Mouse (Mus musculus) inflammation-experienced regulatory T-cells, adult 6 months (primary cell): Measurements from ENCODE around the gene Mocs3. TPM values are rescaled to one million over a fixed set of nuclear protein-coding genes. Genes with fewer than 3 reads are reported as not detected.

Source experiments
- ATAC-seq: one replicate; pipeline ENCODE4 v1.8.0; 2017
- polyA plus RNA-seq, 3 experiments: library from polyadenylated mRNA; unstranded; fragments of 100-300 nt; shearing (Covaris generic); gene quantifications; one replicate each; pipeline ENCODE4 v1.2.1; 2017

Gene Mocs3
- polyA plus RNA-seq, result 1 to 10 TPM in 1 of 3 experiments, under 1 TPM in 2; 0.47 to 2.0 (median 0.48) TPM

DNA sequence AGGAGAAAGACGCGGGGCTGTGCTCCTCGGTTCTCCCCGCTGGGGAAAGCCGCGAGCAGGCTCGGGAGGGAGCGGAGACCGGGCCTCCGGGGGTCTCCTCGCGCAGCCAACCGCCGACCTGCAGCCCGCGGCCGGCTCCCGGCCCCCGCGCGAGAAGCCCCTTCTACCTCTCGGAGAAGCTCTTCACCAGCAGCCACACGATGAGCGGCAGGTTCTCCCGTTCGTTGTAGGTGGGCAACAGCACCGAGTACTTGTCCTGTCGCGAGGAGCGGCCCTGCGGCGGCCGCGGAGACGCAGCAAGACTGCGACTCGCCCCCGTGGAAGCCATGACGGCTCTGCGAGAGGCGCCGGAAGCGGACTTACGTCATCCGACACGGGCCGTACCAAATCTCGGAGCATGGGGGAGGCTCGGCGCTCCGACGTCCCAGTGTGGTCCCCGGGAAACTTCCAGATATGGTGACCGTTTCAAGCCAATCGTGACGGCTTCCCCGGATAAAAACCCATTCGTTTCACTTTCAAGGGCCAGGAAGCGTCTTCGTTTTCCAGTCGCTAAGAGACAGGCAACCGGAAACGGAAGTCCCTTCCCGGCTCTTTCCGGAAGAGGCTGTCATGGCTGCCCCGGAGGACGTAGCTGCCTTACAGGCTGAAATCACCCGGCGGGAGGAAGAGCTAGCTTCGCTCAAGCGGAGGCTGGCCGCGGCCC lies at the start of gene Mocs3, which contains the start of the genes Gm20716 and Dpm1:
Gene Mocs3 (plus strand): TSS at position 597 of the 703 bp plus-strand sequence.
Gene Gm20716 (minus strand): TSS at position 339 of the 703 bp plus-strand sequence.
Gene Dpm1 (minus strand): TSS at position 566 of the 703 bp plus-strand sequence.
- peak; percentile 84 for ATAC-seq

DNA sequence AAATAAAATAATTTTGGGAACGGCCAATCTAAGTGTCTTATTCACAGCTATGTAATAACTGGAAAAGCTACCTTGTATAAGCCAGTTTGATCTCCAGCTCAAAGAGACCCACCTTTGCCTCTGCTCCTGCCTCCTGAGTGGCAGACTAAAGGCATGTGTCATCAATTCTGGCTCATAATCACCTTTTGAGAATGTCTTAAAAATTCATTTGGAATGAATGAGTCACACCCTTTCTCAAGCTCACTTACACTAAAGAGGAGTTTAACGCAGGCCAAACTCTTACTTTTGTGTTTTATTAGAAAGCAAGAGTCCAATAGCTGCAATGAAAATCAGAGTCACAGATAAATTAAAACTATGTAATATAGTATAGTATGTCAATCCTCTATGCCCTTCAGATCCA lies 38.6 kb upstream of the Mocs3 start:
- no peak for ATAC-seq

DNA sequence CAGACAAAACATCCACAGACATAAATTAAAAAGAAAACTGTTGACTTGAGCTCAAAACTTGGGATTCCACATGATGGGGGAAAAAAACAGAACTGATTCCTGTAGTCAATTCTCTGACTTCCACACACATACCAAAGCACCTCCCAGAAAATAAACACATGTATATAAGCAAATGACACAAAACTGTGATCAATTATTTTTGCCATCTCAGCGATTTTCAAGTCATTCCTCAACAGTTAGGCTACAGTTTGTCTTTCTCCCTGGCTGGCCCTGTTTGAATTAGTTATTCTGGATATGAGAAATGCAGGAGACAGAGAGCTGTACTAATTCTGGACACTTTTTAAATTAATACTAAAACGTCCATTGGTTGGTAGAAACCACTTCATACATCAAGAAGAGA lies 36.7 kb upstream of the Mocs3 start:
- ATAC-seq, result no peak

DNA sequence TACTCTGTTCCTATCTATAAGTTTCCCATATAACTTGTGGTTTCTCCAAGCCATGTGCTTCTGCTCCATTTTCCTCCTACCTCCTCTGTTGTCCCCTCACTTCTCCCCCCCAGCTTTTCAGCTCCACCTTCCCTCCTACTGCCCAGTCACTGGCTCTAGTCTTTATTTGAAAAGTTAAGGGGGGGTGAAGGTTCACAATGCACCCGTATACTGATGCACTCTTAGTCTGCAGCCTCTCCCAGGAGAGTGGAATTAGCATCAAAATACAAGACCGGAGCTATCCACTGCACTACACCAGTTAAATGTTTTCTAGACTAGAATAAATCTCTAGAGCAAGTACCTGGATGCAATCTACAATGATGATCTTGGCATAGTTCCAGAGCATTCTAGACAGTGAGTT lies 34.7 kb upstream of the Mocs3 start:
- ATAC-seq, result no peak

DNA sequence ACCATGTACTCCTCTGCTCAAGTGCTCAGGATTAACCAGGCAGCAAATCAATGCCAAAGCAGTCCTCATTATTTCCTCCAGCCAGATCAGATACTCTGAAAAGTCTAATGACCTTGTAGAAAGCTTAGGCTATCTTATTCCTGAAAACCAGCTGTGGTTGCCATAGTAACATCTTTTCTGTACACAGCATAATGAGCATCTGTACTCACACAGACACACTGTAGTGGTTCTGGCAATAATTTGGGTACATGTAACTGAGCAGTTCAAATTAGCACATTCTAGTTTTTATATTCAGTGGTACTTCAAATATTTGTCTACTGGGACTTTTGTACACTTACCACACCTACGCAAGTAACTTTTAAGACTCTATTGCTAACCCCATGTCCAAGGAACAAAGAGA lies 32.0 kb upstream of the Mocs3 start:
- no peak for ATAC-seq

DNA sequence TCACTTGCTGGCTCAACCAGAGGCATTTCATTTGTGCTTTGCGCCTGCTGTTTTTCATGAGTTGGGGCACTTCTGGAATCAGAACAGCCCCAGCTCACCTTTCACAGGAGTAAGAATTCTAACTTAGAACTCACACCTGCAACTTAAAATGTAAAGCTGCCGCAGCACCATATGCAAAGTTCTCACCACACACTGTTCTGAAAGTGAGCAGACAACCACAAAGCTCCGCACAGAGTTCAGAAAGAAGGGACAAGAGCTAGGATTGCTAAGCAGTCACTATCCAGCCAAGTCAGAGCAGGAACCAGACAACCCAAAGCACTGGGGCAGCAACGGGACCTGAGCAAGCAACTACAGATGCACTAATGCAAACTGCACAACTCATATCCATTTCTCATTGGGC lies 30.9 kb upstream of the Mocs3 start:
- no peak for ATAC-seq

DNA sequence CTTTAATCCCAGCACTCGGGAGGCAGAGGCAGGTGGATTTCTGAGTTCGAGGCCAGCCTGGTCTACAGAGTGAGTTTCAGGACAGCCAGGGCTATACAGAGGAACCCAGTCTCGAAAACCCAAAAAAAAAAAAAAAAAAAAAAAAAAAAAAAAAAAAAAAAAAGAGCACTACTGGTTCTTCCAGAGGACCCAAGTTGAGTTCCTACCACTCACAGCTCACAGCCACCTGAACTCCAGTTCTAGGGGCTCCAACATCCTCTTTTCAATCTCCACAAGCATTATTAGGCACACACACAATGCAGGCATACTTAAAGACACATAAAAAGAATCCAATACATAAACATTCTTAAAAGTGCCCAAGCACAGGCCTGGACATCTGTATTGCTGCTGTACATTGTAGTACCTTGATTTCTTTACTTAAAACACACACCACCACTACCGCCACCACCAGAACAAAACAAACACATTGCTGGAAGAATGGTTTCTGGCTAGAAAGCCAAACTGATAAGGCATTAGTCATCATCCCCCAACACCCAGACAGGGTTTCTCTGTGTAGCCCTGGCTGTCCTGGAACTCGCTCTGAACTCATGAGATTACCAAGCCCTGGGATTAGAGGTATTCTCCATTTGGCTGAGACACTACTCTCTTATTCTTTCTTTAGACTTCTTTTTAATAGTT lies 30.3 kb upstream of the Mocs3 start:
- no peak for ATAC-seq

DNA sequence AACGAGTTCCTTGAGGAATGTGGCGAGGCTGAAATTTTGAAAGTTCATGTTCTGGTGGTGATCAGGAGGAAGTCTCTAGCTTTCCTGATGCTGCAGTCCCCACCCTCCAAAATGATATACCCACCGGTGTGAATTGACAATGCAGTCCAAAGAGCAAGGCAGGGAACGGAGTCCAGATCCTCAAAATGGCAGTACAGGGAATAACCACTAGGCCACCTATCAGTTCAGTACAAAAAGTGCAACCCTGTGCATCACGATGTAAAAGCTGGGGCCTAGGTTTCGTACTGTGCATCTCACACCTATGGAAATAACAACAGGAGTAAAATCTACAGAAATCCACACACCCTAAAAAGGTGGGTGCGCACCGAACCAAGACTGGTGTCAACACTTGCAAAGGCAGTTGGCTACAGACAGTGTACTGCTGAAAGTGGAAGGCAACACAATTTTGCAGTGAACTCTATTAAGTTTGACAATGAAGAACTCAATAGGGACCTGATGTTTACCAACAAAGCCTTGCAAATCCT lies 25.9 kb upstream of the Mocs3 start:
- no peak for ATAC-seq

DNA sequence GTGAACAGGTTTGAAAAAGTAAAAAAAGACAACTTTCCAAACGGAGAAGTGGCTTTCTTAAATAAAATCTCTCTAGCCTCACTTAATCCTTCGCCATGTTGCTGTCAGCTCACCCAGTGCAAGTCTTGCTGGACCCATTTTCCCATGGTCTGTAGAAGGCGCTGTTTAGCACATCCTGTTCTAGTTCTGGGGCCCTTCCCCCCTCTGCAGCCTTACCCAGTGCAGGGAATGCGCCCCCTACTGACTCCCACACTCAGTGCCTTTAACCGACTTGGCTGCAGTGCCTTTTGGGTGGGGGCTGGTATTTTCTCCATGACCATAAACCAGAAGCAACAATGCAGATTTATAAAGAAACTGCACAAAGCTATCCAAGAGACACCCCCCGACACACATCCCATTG lies 25.2 kb upstream of the Mocs3 start:
- ATAC-seq, result peak; percentile 69

DNA sequence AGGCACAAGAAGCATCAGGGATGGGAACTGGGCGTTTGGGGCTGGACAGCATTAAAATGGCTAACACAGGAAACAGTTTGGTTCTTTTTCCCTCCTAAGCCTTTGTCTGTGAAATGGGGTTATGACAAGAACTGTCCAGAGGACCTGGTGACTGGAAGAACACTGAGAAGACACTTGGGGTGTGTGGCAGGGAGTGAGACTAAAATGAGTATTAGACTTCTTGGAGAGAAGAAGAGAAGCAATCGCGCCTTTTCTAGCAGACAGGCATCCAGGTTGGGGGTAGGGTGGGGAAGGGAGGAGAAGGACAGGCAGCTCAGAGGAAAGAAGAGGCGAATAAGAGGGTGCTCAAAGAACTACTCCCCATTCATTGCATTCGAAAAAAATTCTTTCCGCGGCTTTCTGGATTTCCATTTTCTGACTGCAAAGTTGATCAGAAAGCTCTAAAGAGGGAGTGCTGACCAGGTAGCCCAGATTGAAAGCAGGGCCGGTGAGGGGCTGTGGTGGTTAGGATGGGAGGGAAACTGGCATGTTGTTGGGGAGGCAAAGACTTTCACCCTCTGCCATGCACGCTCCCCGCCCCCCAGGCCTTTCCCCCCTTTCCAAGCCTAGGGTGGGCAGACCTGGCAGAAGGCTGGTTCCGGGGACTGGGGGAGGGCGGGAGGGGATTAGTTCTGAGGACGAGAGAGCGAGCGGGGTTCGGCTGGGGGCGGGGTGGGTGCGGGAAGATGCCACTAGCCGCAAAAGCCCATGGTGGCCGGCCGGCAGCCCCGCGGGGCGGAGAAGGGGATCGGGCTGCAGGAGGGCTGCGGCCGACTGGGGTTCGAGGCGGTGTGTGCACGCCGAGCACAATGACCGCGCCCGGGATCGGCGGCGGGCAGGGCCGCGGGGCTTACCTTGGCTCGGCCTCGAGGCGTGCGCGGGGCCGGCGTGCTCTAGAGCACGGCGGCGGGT lies 24.5 kb upstream of the Mocs3 start:
- ATAC-seq, result no peak

DNA sequence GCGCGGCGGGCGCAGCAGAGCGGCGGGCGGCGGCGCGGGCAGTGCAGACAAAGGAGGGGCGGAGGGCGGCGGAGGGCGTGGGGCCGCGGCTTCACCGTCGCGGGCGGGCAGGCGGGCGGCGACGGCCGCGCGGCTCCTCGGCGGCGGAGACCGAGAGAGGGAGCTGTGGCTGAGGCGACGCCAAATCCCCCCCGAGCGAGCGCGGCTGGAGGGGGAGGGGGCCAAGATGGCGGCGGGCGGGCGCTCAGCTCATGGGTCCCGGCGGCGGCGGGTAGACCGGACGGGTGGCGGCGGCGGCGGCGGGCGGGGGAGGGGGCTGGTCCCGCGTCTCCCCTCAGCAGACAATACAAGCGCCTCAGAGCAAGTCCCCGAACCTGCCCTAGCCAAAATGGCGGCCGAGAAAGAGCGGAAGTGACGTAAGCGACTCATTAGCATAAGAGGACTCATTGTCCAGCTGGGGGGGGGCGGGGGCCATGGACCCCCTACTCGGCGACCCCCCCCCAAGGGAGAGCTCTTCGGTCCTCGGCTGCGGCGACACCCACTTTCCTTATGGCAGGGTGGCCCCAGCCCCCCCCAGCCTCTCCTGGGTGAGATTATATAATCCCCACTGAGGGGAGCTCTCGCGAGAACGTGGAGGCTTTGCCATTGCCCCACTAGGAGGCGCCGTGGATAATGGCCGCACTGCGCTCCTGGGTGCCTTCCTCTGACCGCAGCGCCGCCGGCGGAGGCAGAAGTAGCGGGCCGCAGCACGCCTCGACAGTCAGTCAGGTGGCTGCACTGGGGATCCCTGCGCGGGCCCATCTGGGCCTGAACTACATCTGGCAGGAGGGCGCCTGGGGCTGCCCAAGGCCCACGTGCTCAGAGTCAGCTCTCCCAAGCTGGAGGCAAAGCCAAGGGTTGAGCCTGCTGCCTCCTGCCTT lies 23.4 kb upstream of the Mocs3 start, which contains the start of gene Adnp:
Gene Adnp (minus strand): TSS at position 388 of the 920 bp plus-strand sequence.
- peak; percentile 87 for ATAC-seq

DNA sequence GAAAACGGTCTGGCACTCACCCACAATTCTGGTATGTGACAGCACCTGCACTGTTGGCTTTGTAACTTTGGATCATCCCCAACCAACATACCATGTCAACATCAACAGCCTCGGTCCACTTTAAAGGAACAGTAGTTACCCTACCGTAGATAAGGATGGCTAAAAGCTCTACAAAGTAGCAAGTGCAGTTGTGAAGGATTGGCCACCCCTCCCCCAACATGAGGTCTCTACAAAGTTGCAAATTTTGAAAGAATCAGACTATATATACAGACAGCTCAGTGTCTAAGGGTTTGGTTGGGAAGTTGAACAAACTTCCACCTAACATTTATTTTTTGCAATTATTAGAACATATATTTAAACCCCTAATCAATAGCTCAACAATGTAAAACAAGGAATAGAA lies 22.5 kb upstream of the Mocs3 start:
- ATAC-seq, result no peak

DNA sequence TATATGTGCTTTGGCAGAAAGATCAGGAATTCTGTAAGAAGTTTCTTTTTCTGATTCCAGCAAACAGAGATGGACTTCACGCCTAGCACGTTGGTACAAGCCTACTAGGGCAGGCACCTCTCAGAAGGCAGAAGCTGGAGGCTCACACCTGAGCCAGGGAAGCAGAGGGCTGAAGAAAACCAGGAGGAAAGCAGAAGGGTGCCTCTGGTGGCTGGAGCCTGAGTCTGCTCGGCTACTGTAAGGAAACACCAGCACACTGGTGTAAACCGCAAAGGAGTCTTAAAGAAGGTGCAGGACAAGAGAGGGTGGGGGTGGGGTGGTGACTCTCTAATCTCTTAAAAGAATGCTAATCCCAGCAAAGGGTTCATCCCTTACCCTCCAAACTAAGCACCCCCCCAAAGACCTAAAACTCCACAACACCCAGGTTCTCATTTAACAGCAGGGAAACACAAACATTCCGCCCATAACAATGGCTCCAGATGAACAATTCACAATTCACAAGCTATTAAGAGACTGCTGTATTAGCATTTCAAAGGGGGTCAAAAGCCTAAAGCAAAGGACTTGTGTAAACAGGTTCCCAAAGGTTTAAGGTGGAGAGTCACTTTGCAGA lies 16.5 kb upstream of the Mocs3 start:
- ATAC-seq, result no peak

DNA sequence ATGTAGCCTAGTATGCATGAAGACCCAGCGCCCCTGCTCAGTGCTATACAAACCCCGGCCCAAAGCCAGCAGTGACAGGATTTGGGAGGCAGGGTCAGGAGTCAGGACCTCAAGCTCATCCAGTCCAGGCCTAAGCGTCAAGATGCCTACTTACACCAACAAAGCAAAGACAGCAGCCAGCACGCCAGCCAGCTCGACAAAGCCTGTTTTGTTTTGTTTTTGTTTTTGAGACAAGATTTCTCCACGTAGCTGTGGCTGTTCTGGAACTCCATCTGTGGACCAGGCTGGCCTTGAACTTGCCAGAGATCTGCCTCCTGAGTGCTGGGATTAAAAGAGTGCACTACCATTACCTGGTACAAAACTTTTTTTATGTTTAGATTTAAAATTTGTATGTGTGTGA lies 7.1 kb upstream of the Mocs3 start:
- ATAC-seq, result no peak

DNA sequence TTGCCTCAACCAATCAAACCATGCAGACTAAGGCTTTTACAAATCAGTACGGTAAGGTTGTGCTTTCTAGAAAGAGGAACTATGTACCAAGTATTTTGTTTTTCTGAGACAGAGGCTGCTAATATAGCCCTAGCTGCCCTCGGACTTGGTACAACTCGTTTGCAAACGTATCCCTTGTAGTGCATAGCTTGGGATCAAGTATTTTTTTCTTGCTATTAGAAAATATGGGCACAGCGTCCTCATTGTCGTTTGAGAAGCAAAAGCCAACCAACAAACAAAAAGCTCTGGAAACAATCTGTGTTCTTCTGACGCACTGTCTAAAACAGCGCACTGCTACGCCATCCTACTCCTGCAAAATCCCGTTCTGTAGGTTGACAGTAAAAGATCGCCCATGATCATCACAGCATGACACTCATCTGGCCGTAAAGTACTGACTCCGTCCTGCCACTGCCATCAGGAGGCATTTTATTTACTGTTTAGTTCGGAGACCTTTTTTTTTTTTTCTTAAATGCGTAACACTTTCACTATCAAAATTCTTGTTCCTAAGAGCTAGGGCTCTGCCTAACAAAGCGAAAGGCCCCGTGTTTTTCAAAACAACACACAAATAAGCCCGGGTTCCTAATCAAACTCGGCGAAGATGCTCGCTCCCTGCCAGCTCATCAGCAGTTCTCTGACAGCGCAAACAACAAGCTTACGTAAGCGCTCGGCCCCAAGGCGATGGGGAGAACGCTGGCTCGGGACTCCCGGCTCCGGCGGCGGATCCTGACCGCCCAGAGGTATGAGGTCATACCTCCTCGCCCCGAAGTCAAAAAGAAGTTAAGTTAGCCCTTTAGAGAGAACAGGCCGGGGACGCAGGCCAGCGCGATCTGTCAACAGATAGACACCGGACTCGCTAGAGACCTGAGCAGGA lies 1.1 kb upstream of the Mocs3 start:
- ATAC-seq, result peak; percentile 28

DNA sequence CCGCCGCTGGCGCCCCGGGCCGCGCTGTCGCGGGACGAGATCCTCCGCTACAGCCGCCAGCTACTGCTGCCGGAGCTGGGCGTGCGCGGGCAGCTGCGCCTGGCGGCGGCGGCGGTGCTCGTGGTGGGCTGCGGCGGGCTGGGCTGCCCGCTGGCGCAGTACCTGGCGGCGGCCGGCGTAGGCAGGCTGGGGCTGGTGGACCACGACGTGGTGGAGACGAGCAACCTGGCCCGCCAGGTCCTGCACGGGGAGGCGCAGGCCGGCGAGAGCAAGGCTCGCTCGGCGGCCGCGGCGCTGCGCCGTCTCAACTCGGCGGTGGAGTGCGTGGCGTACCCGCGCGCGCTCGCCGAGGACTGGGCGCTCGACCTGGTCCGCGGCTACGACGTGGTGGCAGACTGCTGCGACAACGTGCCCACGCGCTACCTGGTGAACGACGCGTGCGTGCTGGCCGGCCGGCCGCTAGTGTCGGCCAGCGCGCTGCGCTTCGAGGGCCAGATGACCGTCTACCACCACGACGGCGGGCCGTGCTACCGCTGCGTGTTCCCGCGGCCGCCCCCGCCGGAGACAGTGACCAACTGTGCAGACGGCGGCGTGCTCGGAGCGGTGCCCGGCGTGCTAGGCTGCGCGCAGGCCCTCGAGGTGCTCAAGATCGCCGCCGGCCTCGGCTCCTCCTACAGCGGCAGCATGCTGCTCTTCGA lies 500 bp downstream of the Mocs3 start:
- peak; percentile 44 for ATAC-seq

DNA sequence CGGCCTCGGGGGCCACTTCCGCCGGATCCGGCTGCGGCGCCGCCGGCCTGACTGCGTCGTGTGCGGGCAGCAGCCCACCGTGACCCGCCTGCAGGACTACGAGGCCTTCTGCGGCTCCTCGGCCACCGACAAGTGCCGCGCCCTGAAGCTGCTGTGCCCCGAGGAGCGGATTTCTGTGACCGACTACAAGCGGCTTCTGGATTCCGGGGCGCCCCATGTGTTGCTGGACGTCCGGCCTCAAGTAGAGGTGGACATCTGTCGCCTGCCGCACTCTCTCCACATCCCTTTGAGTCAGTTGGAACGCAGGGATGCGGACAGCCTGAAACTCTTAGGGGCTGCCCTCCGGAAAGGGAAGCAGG lies 1.0 kb downstream of the Mocs3 start:
- ATAC-seq, result no peak

DNA sequence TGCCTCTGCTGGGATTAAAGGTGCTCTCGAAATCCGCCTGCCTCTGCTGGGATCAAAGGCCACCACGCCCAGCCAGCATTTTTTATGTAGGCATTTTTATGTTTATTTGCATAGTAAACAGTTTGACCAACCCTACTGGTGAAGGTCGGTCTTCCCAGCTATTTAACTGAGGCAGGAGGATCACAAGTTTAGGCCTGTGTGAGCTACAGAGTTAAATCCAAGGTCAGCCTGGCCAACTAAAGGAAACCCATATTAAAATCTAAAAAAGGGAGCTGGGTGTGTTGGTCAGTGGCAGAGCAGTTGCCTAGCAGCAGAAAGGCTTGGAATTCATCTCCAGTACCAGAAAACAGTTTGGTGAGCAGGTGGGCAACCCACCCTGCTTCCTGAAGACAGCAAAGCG lies 2.9 kb downstream of the Mocs3 start:
- no peak for ATAC-seq

DNA sequence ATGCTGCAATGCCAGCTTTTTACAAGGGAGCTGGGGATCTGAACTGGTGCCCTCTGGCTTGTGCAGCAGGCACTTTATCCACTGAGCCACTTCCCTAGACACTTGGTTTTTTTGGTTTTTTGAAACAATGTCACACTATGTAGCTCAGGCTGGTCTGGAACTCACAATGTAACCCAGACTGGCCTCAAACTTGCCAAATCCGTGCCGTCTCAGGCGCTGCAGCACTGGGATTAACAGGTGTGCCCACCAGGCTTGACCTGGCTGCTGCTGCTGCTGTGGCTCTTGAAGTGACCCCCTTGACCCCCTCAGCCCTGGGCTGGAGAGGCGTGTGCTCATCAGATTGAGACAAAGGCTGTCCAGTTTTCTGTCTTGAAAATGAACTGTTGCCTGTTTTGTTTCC lies 7.9 kb downstream of the Mocs3 start:
- no peak for ATAC-seq
